Mouse (Mus musculus): ENCODE data around the gene Slc22a4. TPM values are rescaled to one million over a fixed set of nuclear protein-coding genes. Genes with fewer than 3 reads are reported as not detected.

Slc22a4 gene
- polyA plus RNA-seq, 1 experiment, result not detected

GRCm38 (mm10) chr11:54017596-54017995 lies 10.3 kb downstream of the Slc22a4 start:
- Histone ChIP-seq H3K4me3 (ENCODE audit: low read depth, low read length) (no peak overlapping the region), H3K4me1 (ENCODE audit: control insufficient read depth, insufficient read depth, low read length) (no peaks in the 10 kb centered on the region), H3K9ac (ENCODE audit: low read depth, poor library complexity, severe bottlenecking) (no peak overlapping the region), H3K36me3 (ENCODE audit: control insufficient read depth, insufficient read depth, low read length, poor library complexity, severe bottlenecking) (no peaks in the 10 kb centered on the region), H3K27me3 (ENCODE audit: control insufficient read depth, insufficient read depth, low read length, poor library complexity, severe bottlenecking) (no peaks in the 10 kb centered on the region), H3K27ac (ENCODE audit: insufficient read depth, low read length) (no peak overlapping the region), H3K9me3 (replicated peaks; ENCODE audit: control insufficient read depth, insufficient read depth, low read length, poor library complexity, severe bottlenecking) (no peaks in the 10 kb centered on the region)
- TF ChIP-seq POLR2A (IDR thresholded peaks at IDR 0.05; ENCODE audit: insufficient read depth, low read length), result no peak
- TF ChIP-seq CTCF (IDR thresholded peaks at IDR 0.05; ENCODE audit: low read depth, low read length), result no peak
- no peak for TF ChIP-seq EP300 (IDR thresholded peaks at IDR 0.05; ENCODE audit: insufficient read depth, low read depth, low read length)

- Histone ChIP-seq H3K27ac (ENCODE audit: insufficient read depth, low read length) (no peak overlapping the region), H3K4me1 (ENCODE audit: control insufficient read depth, insufficient read depth, low read length) (no peaks in the 10 kb centered on the region), H3K9ac (ENCODE audit: low read depth, poor library complexity, severe bottlenecking) (no peak overlapping the region), H3K9me3 (replicated peaks; ENCODE audit: control insufficient read depth, insufficient read depth, low read length, poor library complexity, severe bottlenecking) (no peaks in the 10 kb centered on the region), H3K27me3 (ENCODE audit: control insufficient read depth, insufficient read depth, low read length, poor library complexity, severe bottlenecking) (no peaks in the 10 kb centered on the region), H3K36me3 (ENCODE audit: control insufficient read depth, insufficient read depth, low read length, poor library complexity, severe bottlenecking) (no peaks in the 10 kb centered on the region), H3K4me3 (ENCODE audit: low read depth, low read length) (no peak overlapping the region)
- no peak for TF ChIP-seq CTCF (IDR thresholded peaks at IDR 0.05; ENCODE audit: low read depth, low read length)
- no peak for TF ChIP-seq EP300 (IDR thresholded peaks at IDR 0.05; ENCODE audit: insufficient read depth, low read depth, low read length)
- no peak for TF ChIP-seq POLR2A (IDR thresholded peaks at IDR 0.05; ENCODE audit: insufficient read depth, low read length)
These were observed 11.8 kb downstream of the Slc22a4 start for GRCm38 (mm10) chr11:54016051-54016450.

- H3K4me1 ChIP-seq (ENCODE audit: control insufficient read depth, insufficient read depth, low read length), result no peaks in the 10 kb centered on the region
- H3K4me3 ChIP-seq (ENCODE audit: low read depth, low read length), result no peak overlapping the region
- H3K36me3 ChIP-seq (ENCODE audit: control insufficient read depth, insufficient read depth, low read length, poor library complexity, severe bottlenecking), result no peaks in the 10 kb centered on the region
- no peaks in the 10 kb centered on the region for H3K27me3 ChIP-seq (ENCODE audit: control insufficient read depth, insufficient read depth, low read length, poor library complexity, severe bottlenecking)
- no peak overlapping the region for H3K27ac ChIP-seq (ENCODE audit: insufficient read depth, low read length)
- TF ChIP-seq EP300 (IDR thresholded peaks at IDR 0.05; ENCODE audit: insufficient read depth, low read depth, low read length) (no peak), POLR2A (IDR thresholded peaks at IDR 0.05; ENCODE audit: insufficient read depth, low read length) (no peak), CTCF (IDR thresholded peaks at IDR 0.05; ENCODE audit: low read depth, low read length) (no peak)
- H3K9me3 ChIP-seq (replicated peaks; ENCODE audit: control insufficient read depth, insufficient read depth, low read length, poor library complexity, severe bottlenecking), result no peaks in the 10 kb centered on the region
- no peak overlapping the region for H3K9ac ChIP-seq (ENCODE audit: low read depth, poor library complexity, severe bottlenecking)
These were observed 14.9 kb downstream of the Slc22a4 start for GRCm38 (mm10) chr11:54012961-54013360.

GRCm38 (mm10) chr11:54011255-54011654 lies 16.6 kb downstream of the Slc22a4 start:
- Histone ChIP-seq H3K4me3 (ENCODE audit: low read depth, low read length) (no peak overlapping the region), H3K27me3 (ENCODE audit: control insufficient read depth, insufficient read depth, low read length, poor library complexity, severe bottlenecking) (no peaks in the 10 kb centered on the region), H3K36me3 (ENCODE audit: control insufficient read depth, insufficient read depth, low read length, poor library complexity, severe bottlenecking) (no peaks in the 10 kb centered on the region), H3K9me3 (replicated peaks; ENCODE audit: control insufficient read depth, insufficient read depth, low read length, poor library complexity, severe bottlenecking) (no peaks in the 10 kb centered on the region), H3K4me1 (ENCODE audit: control insufficient read depth, insufficient read depth, low read length) (no peaks in the 10 kb centered on the region), H3K9ac (ENCODE audit: low read depth, poor library complexity, severe bottlenecking) (no peak overlapping the region), H3K27ac (ENCODE audit: insufficient read depth, low read length) (no peak overlapping the region)
- TF ChIP-seq POLR2A (IDR thresholded peaks at IDR 0.05; ENCODE audit: insufficient read depth, low read length) (no peak), CTCF (IDR thresholded peaks at IDR 0.05; ENCODE audit: low read depth, low read length) (no peak), EP300 (IDR thresholded peaks at IDR 0.05; ENCODE audit: insufficient read depth, low read depth, low read length) (no peak)

GRCm38 (mm10) chr11:54008416-54008920 lies 19.4 kb downstream of the Slc22a4 start:
- no peaks in the 10 kb centered on the region for H3K4me1 ChIP-seq (ENCODE audit: control insufficient read depth, insufficient read depth, low read length)
- no peak for TF ChIP-seq EP300 (IDR thresholded peaks at IDR 0.05; ENCODE audit: insufficient read depth, low read depth, low read length)
- TF ChIP-seq POLR2A (IDR thresholded peaks at IDR 0.05; ENCODE audit: insufficient read depth, low read length), result no peak
- no peak for TF ChIP-seq CTCF (IDR thresholded peaks at IDR 0.05; ENCODE audit: low read depth, low read length)
- H3K4me3 ChIP-seq (ENCODE audit: low read depth, low read length), result no peak overlapping the region
- no peaks in the 10 kb centered on the region for H3K9me3 ChIP-seq (replicated peaks; ENCODE audit: control insufficient read depth, insufficient read depth, low read length, poor library complexity, severe bottlenecking)
- H3K27ac ChIP-seq (ENCODE audit: insufficient read depth, low read length), result no peak overlapping the region
- H3K9ac ChIP-seq (ENCODE audit: low read depth, poor library complexity, severe bottlenecking), result no peak overlapping the region
- H3K36me3 ChIP-seq (ENCODE audit: control insufficient read depth, insufficient read depth, low read length, poor library complexity, severe bottlenecking), result no peaks in the 10 kb centered on the region
- no peaks in the 10 kb centered on the region for H3K27me3 ChIP-seq (ENCODE audit: control insufficient read depth, insufficient read depth, low read length, poor library complexity, severe bottlenecking)

GRCm38 (mm10) chr11:54007717-54008116 lies 20.2 kb downstream of the Slc22a4 start:
- Histone ChIP-seq H3K9me3 (replicated peaks; ENCODE audit: control insufficient read depth, insufficient read depth, low read length, poor library complexity, severe bottlenecking) (no peaks in the 10 kb centered on the region), H3K27ac (ENCODE audit: insufficient read depth, low read length) (no peak overlapping the region), H3K27me3 (ENCODE audit: control insufficient read depth, insufficient read depth, low read length, poor library complexity, severe bottlenecking) (no peaks in the 10 kb centered on the region), H3K4me1 (ENCODE audit: control insufficient read depth, insufficient read depth, low read length) (no peaks in the 10 kb centered on the region), H3K36me3 (ENCODE audit: control insufficient read depth, insufficient read depth, low read length, poor library complexity, severe bottlenecking) (no peaks in the 10 kb centered on the region), H3K4me3 (ENCODE audit: low read depth, low read length) (no peak overlapping the region), H3K9ac (ENCODE audit: low read depth, poor library complexity, severe bottlenecking) (no peak overlapping the region)
- TF ChIP-seq POLR2A (IDR thresholded peaks at IDR 0.05; ENCODE audit: insufficient read depth, low read length), result no peak
- no peak for TF ChIP-seq EP300 (IDR thresholded peaks at IDR 0.05; ENCODE audit: insufficient read depth, low read depth, low read length)
- no peak for TF ChIP-seq CTCF (IDR thresholded peaks at IDR 0.05; ENCODE audit: low read depth, low read length)

Data from ES-Bruce4 (cell line).